Mouse (Mus musculus) neural tube, embryonic 14.5 days (tissue): Measurements from ENCODE around the gene Myl7. TPM values are rescaled to one million over a fixed set of nuclear protein-coding genes. Genes with fewer than 3 reads are reported as not detected.

ENCODE experiments used
- ATAC-seq: fragments of 200-750 bp; cut with Nextera tagmentation; 2 replicates; pipeline ENCODE4 v1.8.0; 2017; ENCODE audit warnings: low read depth, mild to moderate bottlenecking, moderate TSS enrichment, moderate library complexity
- H3K27ac ChIP-seq: fragments of 300-500 bp; sonication (generic); 2 replicates; pipeline ENCODE4 v1.5.1; 2014; ENCODE audit warnings: low read depth, mild to moderate bottlenecking, control low read depth, low read length, moderate library complexity, mixed read lengths
- H3K27me3 ChIP-seq: fragments of 300-500 bp; sonication (generic); 2 replicates; pipeline ENCODE4 v1.6.1; 2014; ENCODE audit warnings: low read length; ENCODE audit not compliant: control insufficient read depth, insufficient read depth
- H3K36me3 ChIP-seq: fragments of 300-500 bp; sonication (generic); 2 replicates; pipeline ENCODE4 v1.6.1; 2014; ENCODE audit warnings: low read length, mixed read lengths; ENCODE audit not compliant: control insufficient read depth, insufficient read depth
- H3K4me1 ChIP-seq: fragments of 300-500 bp; sonication (generic); 2 replicates; pipeline ENCODE4 v1.6.1; 2014; ENCODE audit warnings: low read length; ENCODE audit not compliant: control insufficient read depth, insufficient read depth
- H3K4me2 ChIP-seq: fragments of 300-500 bp; sonication (generic); 2 replicates; pipeline ENCODE4 v1.6.1; 2014; ENCODE audit warnings: mild to moderate bottlenecking, low read depth, low read length, control low read depth
- H3K4me3 ChIP-seq: fragments of 300-500 bp; sonication (generic); 2 replicates; pipeline ENCODE4 v1.5.1; 2014; ENCODE audit warnings: low read depth, low read length, control low read depth, mixed read lengths
- H3K9ac ChIP-seq: fragments of 300-500 bp; sonication (generic); replicated peaks from 2 replicates; pipeline ENCODE4 v1.6.1; 2014; ENCODE audit warnings: low read depth, mild to moderate bottlenecking, control low read depth, low read length, mixed read lengths
- H3K9me3 ChIP-seq: fragments of 300-500 bp; sonication (generic); 2 replicates; pipeline ENCODE4 v1.6.1; 2016; ENCODE audit warnings: low read length; ENCODE audit not compliant: control insufficient read depth
- WGBS: fragments of 180-500 bp; shearing (Covaris S2); extraction: QIAGEN DNeasy Blood & Tissue Kit; methylation state at CpG from one replicate; pipeline ENCODE4 v1.1.7; 2014; 5-methylcytosine and 5-hydroxymethylcytosine counted together
- polyA plus RNA-seq: library from polyadenylated mRNA; unstranded; fragments of >200 nt; fragmentation: Nextera tagmentation; extraction: Ambion mirVana; gene quantifications from 2 replicates; pipeline ENCODE4 v1.2.1, GENCODE M21; 2014

Gene Myl7
- polyA plus RNA-seq, 1 experiment from 2014 or later, result not detected

DNA sequence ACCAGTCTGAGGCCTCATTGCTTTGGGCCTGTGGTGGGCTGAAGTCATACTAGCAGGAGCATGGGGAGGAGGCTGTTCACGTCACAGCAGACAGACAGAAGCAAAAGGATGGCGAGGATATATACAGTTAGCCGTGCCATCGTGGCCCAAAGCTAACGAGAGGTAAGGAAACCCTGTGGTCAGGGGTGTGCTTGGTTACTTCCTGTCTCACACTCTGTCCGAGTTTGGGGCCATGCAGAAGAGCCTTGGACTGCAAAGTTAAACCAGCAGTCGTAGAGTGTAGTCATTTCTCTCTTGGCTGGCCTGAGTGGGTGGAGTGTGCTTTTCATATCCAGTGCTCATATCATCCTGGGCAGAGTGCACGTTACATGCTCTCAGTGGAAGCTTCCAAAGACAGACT lies 16.1 kb downstream of the Myl7 start:
- H3K27me3 ChIP-seq, result no peaks in the 10 kb centered on the region
- H3K4me1 ChIP-seq, result peaks cover 3% of the 10 kb centered on the region; the same call in 1 of the 2 replicates
- no peak overlapping the region for H3K4me2 ChIP-seq
- whole genome bisulfite sequencing, result 87% methylated on average over 8 of the region's 8 CpGs
- H3K36me3 ChIP-seq, result no peaks in the 10 kb centered on the region
- no peak for ATAC-seq
- no peaks in the 10 kb centered on the region for H3K9me3 ChIP-seq
- H3K4me3 ChIP-seq, result no peak overlapping the region
- H3K27ac ChIP-seq, result no peak overlapping the region
- no peak overlapping the region for H3K9ac ChIP-seq

DNA sequence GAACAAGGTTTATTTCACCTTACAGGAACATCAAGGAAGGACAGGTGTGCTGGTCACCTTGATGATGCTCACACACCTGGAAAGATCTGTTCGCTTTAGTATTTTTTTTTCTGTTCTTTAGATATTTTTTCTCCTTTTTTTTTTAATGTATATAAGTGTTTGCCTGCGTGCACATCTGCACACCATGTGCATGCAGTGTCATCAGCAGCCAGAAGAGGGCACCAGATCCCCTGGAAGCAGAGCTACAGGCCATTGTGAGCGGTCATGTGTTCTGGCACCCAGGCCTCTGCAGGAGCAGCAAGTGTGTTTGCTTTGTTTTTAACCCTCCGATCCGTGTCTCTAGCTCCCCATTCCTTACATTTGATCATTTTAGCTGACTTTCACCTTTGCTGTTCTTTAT lies 18.7 kb downstream of the Myl7 start:
- WGBS, result 48% methylated on average over 5 of the region's 5 CpGs
- no peak overlapping the region for H3K4me2 ChIP-seq
- H3K9me3 ChIP-seq, result no peaks in the 10 kb centered on the region
- no peak overlapping the region for H3K27ac ChIP-seq
- no peaks in the 10 kb centered on the region for H3K27me3 ChIP-seq
- no peak overlapping the region for H3K4me3 ChIP-seq
- H3K9ac ChIP-seq, result no peak overlapping the region
- no peak for ATAC-seq
- H3K36me3 ChIP-seq, result no peaks in the 10 kb centered on the region
- H3K4me1 ChIP-seq, result peaks cover 8% of the 10 kb centered on the region

DNA sequence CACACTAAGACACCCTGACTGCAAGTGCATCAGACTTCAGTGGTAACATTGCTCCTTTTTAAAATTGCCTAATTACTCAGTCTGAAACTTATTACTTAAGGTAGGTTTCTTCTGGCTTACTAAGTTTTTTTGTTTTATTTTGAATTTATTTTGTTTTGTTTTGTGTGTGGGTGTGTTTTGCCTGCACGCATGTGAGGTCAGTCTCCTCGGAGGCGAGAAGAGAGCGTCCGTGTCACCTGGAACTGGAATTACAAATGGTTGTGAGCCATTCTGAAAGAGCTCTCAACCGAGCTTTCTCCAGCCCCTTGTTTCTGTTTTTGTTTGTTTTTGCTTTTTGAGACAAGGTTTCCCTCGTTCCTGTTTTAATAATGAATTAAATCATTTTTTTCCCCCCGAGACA lies 19.9 kb downstream of the Myl7 start:
- no peaks in the 10 kb centered on the region for H3K9me3 ChIP-seq
- H3K4me3 ChIP-seq, result peak overlapping the region; percentile 63
- peak overlapping the region; percentile 82 for H3K27ac ChIP-seq
- no peaks in the 10 kb centered on the region for H3K27me3 ChIP-seq
- H3K36me3 ChIP-seq, result no peaks in the 10 kb centered on the region
- WGBS, result 29% methylated on average over 8 of the region's 8 CpGs
- peak overlapping the region; percentile 57 for H3K9ac ChIP-seq
- H3K4me1 ChIP-seq, result peaks cover 8% of the 10 kb centered on the region
- no peak; the same call in 1 of the 2 replicates for ATAC-seq
- H3K4me2 ChIP-seq, result peak overlapping the region; percentile 68

DNA sequence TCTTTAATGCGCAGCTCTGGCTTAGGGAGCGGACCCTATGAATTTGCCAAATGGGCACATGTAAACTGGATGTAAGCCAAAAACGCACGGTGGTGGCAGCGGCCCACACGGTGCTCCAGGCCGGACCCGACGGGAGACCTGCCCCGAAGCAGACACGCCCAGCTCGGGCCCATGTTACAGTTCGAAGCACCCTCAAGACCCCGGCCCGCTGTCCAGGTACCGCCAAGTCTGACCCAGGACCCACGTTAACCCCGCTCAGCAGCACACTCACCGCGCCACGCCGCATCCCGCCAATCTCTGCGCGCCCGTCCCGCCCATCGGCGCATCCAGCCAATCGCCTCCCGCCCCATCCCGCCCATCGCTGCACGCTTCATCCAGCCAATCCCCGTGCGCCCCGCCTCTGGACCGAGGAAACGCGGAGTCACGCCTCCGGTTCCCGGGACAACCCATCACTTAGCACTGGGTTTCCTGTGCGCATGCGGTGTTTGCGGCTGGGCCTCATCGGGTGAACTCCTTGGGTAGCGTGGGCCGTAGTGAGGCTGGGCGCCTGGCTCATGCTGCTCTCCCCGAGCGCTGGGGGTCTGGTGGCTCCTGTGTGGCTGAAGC lies 20.6 kb downstream of the Myl7 start, which contains the start of gene Pold2:
Gene Pold2, minus strand, starts transcription at position 372 of the 606 bp plus-strand sequence.
- WGBS, result under 1% methylated on average over 51 of the region's 52 CpGs
- Histone ChIP-seq H3K4me2 (peak within 1 kb of the TSS; percentile 68), H3K27me3 (no peaks in the 10 kb centered on the region), H3K9me3 (no peaks in the 10 kb centered on the region), H3K4me3 (peak within 1 kb of the TSS; percentile 63), H3K27ac (peak within 1 kb of the TSS; percentile 82), H3K4me1 (peaks cover 8% of the 10 kb centered on the region), H3K9ac (peak within 1 kb of the TSS; percentile 57), H3K36me3 (no peaks in the 10 kb centered on the region)
- peak; percentile 99 for ATAC-seq

DNA sequence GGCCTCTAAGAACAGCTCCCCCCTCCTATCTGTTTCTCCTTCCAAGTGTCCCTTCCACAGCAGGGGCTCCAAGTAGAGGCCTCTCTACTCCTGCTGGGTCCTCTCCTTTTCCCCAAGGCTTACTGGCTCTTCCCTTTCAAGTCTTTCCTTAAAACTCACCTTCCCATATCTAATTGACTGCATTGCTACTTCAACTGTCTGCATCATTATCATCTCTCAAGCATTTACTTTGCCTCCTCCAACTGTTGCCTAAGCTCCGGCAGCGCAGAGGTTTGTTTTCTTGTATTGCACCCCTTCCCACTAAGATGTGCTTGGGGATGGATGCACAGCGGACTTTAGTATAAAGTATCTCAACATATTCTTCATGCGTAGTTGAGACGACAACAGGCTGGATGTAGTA lies 21.2 kb downstream of the Myl7 start:
- Histone ChIP-seq H3K27me3 (no peaks in the 10 kb centered on the region), H3K4me2 (peak overlapping the region; percentile 68), H3K27ac (no peak overlapping the region), H3K4me1 (peaks cover 8% of the 10 kb centered on the region), H3K9me3 (no peaks in the 10 kb centered on the region), H3K36me3 (no peaks in the 10 kb centered on the region), H3K4me3 (peak overlapping the region; percentile 63), H3K9ac (peak overlapping the region; percentile 55; the same call in 1 of the 2 replicates)
- no peak for ATAC-seq
- WGBS, result 2% methylated on average over 5 of the region's 5 CpGs

DNA sequence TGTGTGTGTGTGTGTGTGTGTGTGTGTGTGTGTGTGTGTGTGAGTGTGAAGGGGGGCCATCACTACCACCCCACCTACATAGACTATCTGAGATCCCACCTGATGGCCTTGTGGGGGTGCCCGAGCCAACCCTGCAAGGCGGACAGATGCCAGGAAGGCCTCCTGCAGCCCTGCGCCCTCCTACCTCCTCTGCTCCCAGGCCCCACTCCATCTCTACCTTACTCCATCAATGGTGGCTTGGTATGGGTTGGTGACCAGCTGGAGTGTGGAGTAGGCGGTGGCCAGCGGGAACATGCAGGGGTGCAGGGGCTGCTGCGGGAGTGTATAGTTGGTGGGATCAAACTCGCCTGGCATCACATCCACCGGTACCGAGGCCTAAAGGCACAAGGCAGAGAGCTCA lies 25.4 kb downstream of the Myl7 start:
- 96% methylated on average over 8 of the region's 9 CpGs for WGBS
- Histone ChIP-seq H3K9me3 (no peaks in the 10 kb centered on the region), H3K36me3 (peaks cover 10% of the 10 kb centered on the region), H3K9ac (no peak overlapping the region), H3K4me2 (no peak overlapping the region), H3K4me3 (no peak overlapping the region), H3K27ac (no peak overlapping the region), H3K4me1 (peaks cover 8% of the 10 kb centered on the region), H3K27me3 (no peaks in the 10 kb centered on the region)
- ATAC-seq, result no peak

DNA sequence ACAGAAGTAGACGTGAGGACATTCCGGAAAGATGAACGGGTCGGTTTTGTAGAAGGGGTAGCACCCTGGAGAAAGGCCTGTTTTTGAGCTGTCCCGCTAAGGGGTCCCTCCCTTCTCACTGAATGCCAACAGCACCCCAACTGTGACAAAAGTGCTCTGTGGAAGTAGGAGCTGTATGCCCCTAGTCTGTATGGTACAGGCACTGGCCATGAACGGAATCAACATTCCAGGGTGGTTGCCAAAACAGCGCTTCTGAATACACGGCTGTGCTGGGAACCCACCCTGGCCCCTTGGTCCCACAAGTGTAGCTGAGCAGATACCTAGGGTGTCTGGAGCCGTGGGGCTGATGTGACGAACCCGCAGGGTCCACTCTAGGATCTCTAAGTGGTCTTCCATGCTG lies 25.9 kb downstream of the Myl7 start:
- Histone ChIP-seq H3K27me3 (no peaks in the 10 kb centered on the region), H3K9ac (no peak overlapping the region), H3K27ac (no peak overlapping the region), H3K4me1 (peaks cover 8% of the 10 kb centered on the region), H3K4me2 (no peak overlapping the region), H3K4me3 (no peak overlapping the region), H3K9me3 (no peaks in the 10 kb centered on the region), H3K36me3 (peaks cover 10% of the 10 kb centered on the region)
- no peak for ATAC-seq
- 94% methylated on average over 11 of the region's 11 CpGs for WGBS

DNA sequence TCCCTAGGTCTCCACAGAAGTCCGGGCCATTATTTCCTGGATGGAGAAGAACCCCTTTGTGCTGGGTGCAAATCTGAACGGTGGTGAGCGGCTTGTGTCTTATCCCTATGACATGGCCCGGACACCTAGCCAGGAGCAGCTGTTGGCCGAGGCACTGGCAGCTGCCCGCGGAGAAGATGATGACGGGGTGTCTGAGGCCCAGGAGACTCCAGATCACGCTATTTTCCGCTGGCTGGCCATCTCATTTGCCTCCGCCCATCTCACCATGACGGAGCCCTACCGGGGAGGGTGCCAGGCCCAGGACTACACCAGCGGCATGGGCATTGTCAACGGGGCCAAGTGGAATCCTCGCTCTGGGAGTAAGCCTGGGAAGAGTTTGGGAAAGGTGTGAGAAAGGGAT lies 28.5 kb downstream of the Myl7 start:
- peaks cover 10% of the 10 kb centered on the region for H3K36me3 ChIP-seq
- no peak for ATAC-seq
- H3K27me3 ChIP-seq, result no peaks in the 10 kb centered on the region
- no peak overlapping the region for H3K4me2 ChIP-seq
- H3K9me3 ChIP-seq, result no peaks in the 10 kb centered on the region
- H3K9ac ChIP-seq, result no peak overlapping the region
- H3K4me3 ChIP-seq, result no peak overlapping the region
- no peak overlapping the region for H3K27ac ChIP-seq
- 93% methylated on average over 16 of the region's 16 CpGs for WGBS
- no peaks in the 10 kb centered on the region for H3K4me1 ChIP-seq

DNA sequence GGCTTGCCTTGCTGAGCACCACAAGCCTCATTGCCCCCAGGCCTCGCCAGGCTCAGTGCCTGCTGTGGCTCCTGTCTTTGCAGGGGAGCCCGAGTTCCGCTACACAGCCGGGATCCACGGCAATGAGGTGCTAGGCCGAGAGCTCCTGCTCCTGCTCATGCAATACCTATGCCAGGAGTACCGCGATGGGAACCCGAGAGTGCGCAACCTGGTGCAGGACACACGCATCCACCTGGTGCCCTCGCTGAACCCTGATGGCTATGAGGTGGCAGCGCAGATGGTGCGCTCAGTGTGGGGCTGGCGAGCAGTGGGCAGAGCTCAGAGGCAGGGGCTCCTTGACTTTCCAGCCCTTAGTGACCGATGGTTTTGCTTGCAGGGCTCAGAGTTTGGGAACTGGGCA lies 29.3 kb downstream of the Myl7 start:
- Histone ChIP-seq H3K27ac (no peak overlapping the region), H3K9ac (no peak overlapping the region), H3K36me3 (peaks cover 10% of the 10 kb centered on the region), H3K27me3 (no peaks in the 10 kb centered on the region), H3K4me1 (no peaks in the 10 kb centered on the region), H3K4me3 (no peak overlapping the region), H3K9me3 (no peaks in the 10 kb centered on the region), H3K4me2 (no peak overlapping the region)
- ATAC-seq, result no peak
- WGBS, result 88% methylated on average over 16 of the region's 16 CpGs
